Mouse (Mus musculus) lung, postnatal 0 days (tissue): ENCODE data around the gene Churc1.

Experiments used
- CTCF ChIP-seq: IDR thresholded peaks from 2 replicates; pipeline ENCODE4 v1.5.1; 2016; ENCODE audit warnings: antibody characterized with exemption, mild to moderate bottlenecking
- EP300 ChIP-seq: IDR thresholded peaks from 2 replicates; pipeline ENCODE4 v1.6.1; 2016; ENCODE audit warnings: antibody characterized with exemption, mild to moderate bottlenecking, control low read depth

GRCm38 (mm10) chr12:76765901-76766630 lies 728 bp downstream of the Churc1 start:
- TF ChIP-seq CTCF (no peak), EP300 (no peak)
